Mouse (Mus musculus) gastrocnemius, postnatal 4 days (tissue): ENCODE data around the gene Srsf2. TPM values are rescaled to one million over a fixed set of nuclear protein-coding genes. Genes with fewer than 3 reads are reported as not detected.
A peak's percentile ranks its signal among the peaks of the same experiment; 100 is the strongest.
"Not testable (repeated sequence)": the region's sequence is repeated elsewhere in the genome, so short reads cannot be mapped to it uniquely, and the experiment has no call there.

Source experiments
- DNase-seq, 2 experiments: peaks; one replicate each; pipeline ENCODE4 v3.0.0; 2021 to 2022; ENCODE audit warnings: low spot score in 2 of 2, mixed read lengths in 2 of 2
- total RNA-seq, 2 experiments: library from RNA; stranded (reverse); gene quantifications; 2 replicates each; pipeline ENCODE4 v1.2.3; 2021

Gene Srsf2
- total RNA-seq, 2 experiments from 2014 or later: 181 to 207 TPM

- DNase-seq: no peak
These were observed 16.6 kb downstream of the Srsf2 start for GRCm38 (mm10) chr11:116836283-116836682.

GRCm38 (mm10) chr11:116834954-116835353 lies 17.9 kb downstream of the Srsf2 start:
- DNase-seq: no peak

- no peak for DNase-seq
These were observed 20.7 kb downstream of the Srsf2 start for GRCm38 (mm10) chr11:116832172-116832685.

- peak; percentile 89 to 91 for DNase-seq
These were observed 25.2 kb downstream of the Srsf2 start, which contains the start of gene Mxra7 for GRCm38 (mm10) chr11:116827534-116828165. Mxra7 (minus strand) TSS chr11:116828046.

- DNase-seq: no peak
These were observed 26.1 kb downstream of the Srsf2 start for GRCm38 (mm10) chr11:116826550-116827504.

GRCm38 (mm10) chr11:116825230-116825629 lies 27.7 kb downstream of the Srsf2 start:
- no peak for DNase-seq

- DNase-seq: not testable (repeated sequence)
These were observed 29.0 kb downstream of the Srsf2 start for GRCm38 (mm10) chr11:116823885-116824284.

GRCm38 (mm10) chr11:116823255-116823654 lies 29.6 kb downstream of the Srsf2 start:
- no peak for DNase-seq

GRCm38 (mm10) chr11:116822626-116823025 lies 30.3 kb downstream of the Srsf2 start:
- no peak for DNase-seq

GRCm38 (mm10) chr11:116822215-116822614 lies 30.7 kb downstream of the Srsf2 start:
- no peak for DNase-seq

- DNase-seq: no peak
These were observed 31.6 kb downstream of the Srsf2 start for GRCm38 (mm10) chr11:116821057-116821940.

GRCm38 (mm10) chr11:116819932-116820593 lies 32.8 kb downstream of the Srsf2 start:
- no peak for DNase-seq

- no peak for DNase-seq
These were observed 34.2 kb downstream of the Srsf2 start for GRCm38 (mm10) chr11:116818722-116819121.

- DNase-seq: no peak
These were observed 35.3 kb downstream of the Srsf2 start for GRCm38 (mm10) chr11:116817567-116817966.

- peak in 1 of 2 experiments; percentile 63 for DNase-seq
These were observed 36.1 kb downstream of the Srsf2 start for GRCm38 (mm10) chr11:116816769-116817168.

- DNase-seq: no peak
These were observed 37.9 kb downstream of the Srsf2 start for GRCm38 (mm10) chr11:116814884-116815415.

- peak; percentile 58 to 85 for DNase-seq
These were observed 38.6 kb downstream of the Srsf2 start for GRCm38 (mm10) chr11:116814076-116814883.

- DNase-seq: no peak
These were observed 39.3 kb downstream of the Srsf2 start for GRCm38 (mm10) chr11:116813610-116814009.
